Mouse (Mus musculus) bone marrow macrophage, adult 2 months (primary cell): ENCODE results near the gene Rbm12.

Source experiments
- CTCF ChIP-seq: IDR thresholded peaks from 2 replicates; pipeline ENCODE4 v1.5.1; 2012; ENCODE audit warnings: low read depth, mild to moderate bottlenecking, low read length, moderate library complexity
- POLR2A ChIP-seq: IDR thresholded peaks from 2 replicates; pipeline ENCODE4 v1.6.1; 2012; ENCODE audit warnings: mild to moderate bottlenecking, low read depth, low read length, borderline replicate concordance

DNA sequence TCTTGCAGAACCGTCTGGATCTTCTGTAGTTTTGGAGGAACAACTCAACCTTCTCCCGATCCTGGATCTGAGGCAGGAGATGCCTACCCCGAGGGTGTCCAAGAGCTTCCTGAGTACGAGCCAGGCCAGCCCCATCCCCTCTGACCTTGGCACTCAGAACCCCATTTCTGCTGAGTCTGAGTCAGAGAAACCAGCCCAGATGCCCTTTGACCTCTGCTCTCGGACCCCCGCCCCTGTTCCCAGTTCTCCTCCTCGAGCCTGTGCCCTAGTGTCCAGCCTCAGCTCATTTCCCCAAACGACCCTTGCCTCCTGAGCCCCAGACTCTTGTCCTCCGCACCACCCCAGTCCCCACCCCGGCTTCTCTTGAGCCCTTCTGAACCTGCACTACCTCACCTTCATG is 45.7 kb downstream of the Rbm12 start:
- TF ChIP-seq CTCF = no peak
- no peak for TF ChIP-seq POLR2A
